Mouse (Mus musculus): ENCODE measurements around the gene Chst8. TPM values are rescaled to one million over a fixed set of nuclear protein-coding genes. Genes with fewer than 3 reads are reported as not detected.

Gene Chst8
- total RNA-seq, 1 experiment = 2.7 TPM

- Histone ChIP-seq H3K9ac (ENCODE audit: insufficient read depth, low read depth, low read length, poor library complexity, severe bottlenecking) (no peak overlapping the region), H3K4me3 (ENCODE audit: insufficient read depth in 1 of 2, low read depth in 1 of 2, low read length in 2 of 2, poor library complexity in 1 of 2, severe bottlenecking in 1 of 2) (no peak overlapping the region), H3K36me3 (ENCODE audit: control insufficient read depth, insufficient read depth, low read length, poor library complexity, severe bottlenecking) (no peaks in the 10 kb centered on the region), H3K9me3 (ENCODE audit: control insufficient read depth, insufficient read depth, low read depth, low read length) (no peaks in the 10 kb centered on the region), H3K4me1 (ENCODE audit: control insufficient read depth in 2 of 2, insufficient read depth in 2 of 2, low read length in 2 of 2, poor library complexity in 1 of 2) (peaks cover 5 to 21% of the 10 kb centered on the region in 2 experiments), H3K27ac (ENCODE audit: insufficient read depth, low read depth, low read length, poor library complexity, severe bottlenecking) (no peak overlapping the region)
- TF ChIP-seq ZNF384 (IDR thresholded peaks at IDR 0.05; ENCODE audit: low read depth, low read length) = no peak
- TF ChIP-seq HCFC1 (IDR thresholded peaks at IDR 0.05; ENCODE audit: borderline replicate concordance, insufficient read depth, low read length) = no peak
- no peak for TF ChIP-seq ZC3H11A (IDR thresholded peaks at IDR 0.05; ENCODE audit: borderline replicate concordance, low read depth, low read length)
- TF ChIP-seq MAFK (IDR thresholded peaks at IDR 0.05; ENCODE audit: insufficient read depth, low read depth, low read length) = no peak
- no peak for TF ChIP-seq CHD2 (IDR thresholded peaks at IDR 0.05; ENCODE audit: low read depth, low read length)
- in situ Hi-C loops (cut with MboI; ENCODE audit: low sequenced_read_pairs in 2 of 2, unreplicated experiment in 2 of 2) = no loop called here
- no peak for DNase-seq (ENCODE audit: low read depth, low spot score)
Observed at GRCm38 (mm10) chr7:34747661-34748060, 64.8 kb downstream of the Chst8 start.

DNA sequence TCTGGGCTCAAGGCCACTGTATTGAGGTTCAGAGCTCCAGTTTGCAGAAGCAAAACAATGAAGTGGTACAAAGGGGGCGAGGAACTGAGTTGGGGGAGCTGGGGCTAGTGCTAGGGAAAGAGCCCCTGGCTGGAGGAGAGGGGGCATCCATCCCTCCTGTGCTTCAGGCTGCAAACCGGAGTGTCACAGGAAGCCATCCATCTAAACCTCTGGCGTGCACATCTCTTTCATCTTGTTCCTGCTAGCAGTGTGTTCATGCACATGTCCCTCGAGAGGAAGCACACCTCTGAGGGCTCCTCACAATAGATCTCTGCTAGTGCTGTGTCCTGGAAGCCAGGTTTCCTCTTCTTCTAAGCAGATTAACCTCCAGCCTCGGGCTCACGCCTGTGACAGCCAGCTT is 65.9 kb downstream of the Chst8 start:
- Histone ChIP-seq H3K4me3 (ENCODE audit: insufficient read depth in 1 of 2, low read depth in 1 of 2, low read length in 2 of 2, poor library complexity in 1 of 2, severe bottlenecking in 1 of 2) (no peak overlapping the region), H3K9me3 (ENCODE audit: control insufficient read depth, insufficient read depth, low read depth, low read length) (no peaks in the 10 kb centered on the region), H3K9ac (ENCODE audit: insufficient read depth, low read depth, low read length, poor library complexity, severe bottlenecking) (no peak overlapping the region), H3K27ac (ENCODE audit: insufficient read depth, low read depth, low read length, poor library complexity, severe bottlenecking) (no peak overlapping the region), H3K4me1 (ENCODE audit: control insufficient read depth in 2 of 2, insufficient read depth in 2 of 2, low read length in 2 of 2, poor library complexity in 1 of 2) (peaks cover 5 to 20% of the 10 kb centered on the region in 2 experiments), H3K36me3 (ENCODE audit: control insufficient read depth, insufficient read depth, low read length, poor library complexity, severe bottlenecking) (no peaks in the 10 kb centered on the region)
- no peak for DNase-seq (ENCODE audit: low read depth, low spot score)
- no peak for TF ChIP-seq MAFK (IDR thresholded peaks at IDR 0.05; ENCODE audit: insufficient read depth, low read depth, low read length)
- TF ChIP-seq ZNF384 (IDR thresholded peaks at IDR 0.05; ENCODE audit: low read depth, low read length) = no peak
- no peak for TF ChIP-seq CHD2 (IDR thresholded peaks at IDR 0.05; ENCODE audit: low read depth, low read length)
- TF ChIP-seq HCFC1 (IDR thresholded peaks at IDR 0.05; ENCODE audit: borderline replicate concordance, insufficient read depth, low read length) = no peak
- no peak for TF ChIP-seq ZC3H11A (IDR thresholded peaks at IDR 0.05; ENCODE audit: borderline replicate concordance, low read depth, low read length)
- in situ Hi-C loops (cut with MboI; ENCODE audit: low sequenced_read_pairs in 2 of 2, unreplicated experiment in 2 of 2) = no loop called here

GRCm38 (mm10) chr7:34746165-34746564 is 66.3 kb downstream of the Chst8 start:
- DNase-seq (ENCODE audit: low read depth, low spot score) = no peak
- Histone ChIP-seq H3K27ac (ENCODE audit: insufficient read depth, low read depth, low read length, poor library complexity, severe bottlenecking) (no peak overlapping the region), H3K4me1 (ENCODE audit: control insufficient read depth in 2 of 2, insufficient read depth in 2 of 2, low read length in 2 of 2, poor library complexity in 1 of 2) (peaks cover 5 to 20% of the 10 kb centered on the region in 2 experiments), H3K36me3 (ENCODE audit: control insufficient read depth, insufficient read depth, low read length, poor library complexity, severe bottlenecking) (no peaks in the 10 kb centered on the region), H3K9me3 (ENCODE audit: control insufficient read depth, insufficient read depth, low read depth, low read length) (no peaks in the 10 kb centered on the region), H3K4me3 (ENCODE audit: insufficient read depth in 1 of 2, low read depth in 1 of 2, low read length in 2 of 2, poor library complexity in 1 of 2, severe bottlenecking in 1 of 2) (no peak overlapping the region), H3K9ac (ENCODE audit: insufficient read depth, low read depth, low read length, poor library complexity, severe bottlenecking) (no peak overlapping the region)
- no peak for TF ChIP-seq MAFK (IDR thresholded peaks at IDR 0.05; ENCODE audit: insufficient read depth, low read depth, low read length)
- no peak for TF ChIP-seq CHD2 (IDR thresholded peaks at IDR 0.05; ENCODE audit: low read depth, low read length)
- no peak for TF ChIP-seq HCFC1 (IDR thresholded peaks at IDR 0.05; ENCODE audit: borderline replicate concordance, insufficient read depth, low read length)
- no peak for TF ChIP-seq ZC3H11A (IDR thresholded peaks at IDR 0.05; ENCODE audit: borderline replicate concordance, low read depth, low read length)
- TF ChIP-seq ZNF384 (IDR thresholded peaks at IDR 0.05; ENCODE audit: low read depth, low read length) = no peak
- in situ Hi-C loops (cut with MboI; ENCODE audit: low sequenced_read_pairs in 2 of 2, unreplicated experiment in 2 of 2) = no loop called here

GRCm38 (mm10) chr7:34745426-34745825 is 67.1 kb downstream of the Chst8 start:
- no peak for DNase-seq (ENCODE audit: low read depth, low spot score)
- H3K4me3 ChIP-seq (ENCODE audit: insufficient read depth in 1 of 2, low read depth in 1 of 2, low read length in 2 of 2, poor library complexity in 1 of 2, severe bottlenecking in 1 of 2) = no peak overlapping the region
- H3K36me3 ChIP-seq (ENCODE audit: control insufficient read depth, insufficient read depth, low read length, poor library complexity, severe bottlenecking) = no peaks in the 10 kb centered on the region
- H3K9me3 ChIP-seq (ENCODE audit: control insufficient read depth, insufficient read depth, low read depth, low read length) = no peaks in the 10 kb centered on the region
- TF ChIP-seq CHD2 (IDR thresholded peaks at IDR 0.05; ENCODE audit: low read depth, low read length) = no peak
- TF ChIP-seq ZC3H11A (IDR thresholded peaks at IDR 0.05; ENCODE audit: borderline replicate concordance, low read depth, low read length) = no peak
- no peak for TF ChIP-seq ZNF384 (IDR thresholded peaks at IDR 0.05; ENCODE audit: low read depth, low read length)
- TF ChIP-seq HCFC1 (IDR thresholded peaks at IDR 0.05; ENCODE audit: borderline replicate concordance, insufficient read depth, low read length) = no peak
- TF ChIP-seq MAFK (IDR thresholded peaks at IDR 0.05; ENCODE audit: insufficient read depth, low read depth, low read length) = no peak
- no peak overlapping the region for H3K27ac ChIP-seq (ENCODE audit: insufficient read depth, low read depth, low read length, poor library complexity, severe bottlenecking)
- peaks cover 5 to 22% of the 10 kb centered on the region in 2 experiments for H3K4me1 ChIP-seq (ENCODE audit: control insufficient read depth in 2 of 2, insufficient read depth in 2 of 2, low read length in 2 of 2, poor library complexity in 1 of 2)
- in situ Hi-C loops (cut with MboI; ENCODE audit: low sequenced_read_pairs in 2 of 2, unreplicated experiment in 2 of 2) = no loop called here
- no peak overlapping the region for H3K9ac ChIP-seq (ENCODE audit: insufficient read depth, low read depth, low read length, poor library complexity, severe bottlenecking)

DNA sequence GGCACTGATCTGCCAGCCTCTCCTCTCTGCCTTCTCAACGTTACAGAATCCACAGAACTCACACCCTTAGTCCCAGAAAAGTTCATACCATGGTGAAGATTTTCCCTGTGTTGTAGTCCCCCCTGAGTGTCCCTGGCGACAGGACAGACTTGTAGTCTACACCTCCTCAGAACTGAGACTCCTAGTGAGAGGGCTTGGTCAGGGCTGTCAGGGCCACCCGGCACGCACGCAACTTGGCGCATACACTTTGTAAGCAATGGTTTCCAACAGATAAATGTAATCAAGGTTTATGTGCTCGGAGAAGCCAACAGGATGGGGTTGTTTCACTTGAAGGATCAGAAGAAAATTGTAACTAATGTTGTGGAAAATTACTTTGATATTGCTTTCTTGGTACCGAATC is 67.5 kb downstream of the Chst8 start:
- Histone ChIP-seq H3K4me3 (ENCODE audit: insufficient read depth in 1 of 2, low read depth in 1 of 2, low read length in 2 of 2, poor library complexity in 1 of 2, severe bottlenecking in 1 of 2) (no peak overlapping the region), H3K36me3 (ENCODE audit: control insufficient read depth, insufficient read depth, low read length, poor library complexity, severe bottlenecking) (no peaks in the 10 kb centered on the region), H3K9ac (ENCODE audit: insufficient read depth, low read depth, low read length, poor library complexity, severe bottlenecking) (no peak overlapping the region), H3K4me1 (ENCODE audit: control insufficient read depth in 2 of 2, insufficient read depth in 2 of 2, low read length in 2 of 2, poor library complexity in 1 of 2) (peaks cover 5 to 24% of the 10 kb centered on the region in 2 experiments), H3K9me3 (ENCODE audit: control insufficient read depth, insufficient read depth, low read depth, low read length) (no peaks in the 10 kb centered on the region), H3K27ac (ENCODE audit: insufficient read depth, low read depth, low read length, poor library complexity, severe bottlenecking) (no peak overlapping the region)
- no peak for TF ChIP-seq MAFK (IDR thresholded peaks at IDR 0.05; ENCODE audit: insufficient read depth, low read depth, low read length)
- TF ChIP-seq HCFC1 (IDR thresholded peaks at IDR 0.05; ENCODE audit: borderline replicate concordance, insufficient read depth, low read length) = no peak
- TF ChIP-seq ZNF384 (IDR thresholded peaks at IDR 0.05; ENCODE audit: low read depth, low read length) = no peak
- no peak for TF ChIP-seq ZC3H11A (IDR thresholded peaks at IDR 0.05; ENCODE audit: borderline replicate concordance, low read depth, low read length)
- TF ChIP-seq CHD2 (IDR thresholded peaks at IDR 0.05; ENCODE audit: low read depth, low read length) = no peak
- no peak for DNase-seq (ENCODE audit: low read depth, low spot score)
- in situ Hi-C loops (cut with MboI; ENCODE audit: low sequenced_read_pairs in 2 of 2, unreplicated experiment in 2 of 2) = no loop called here
